Mouse (Mus musculus): ENCODE results near the gene Tm4sf20. TPM values are rescaled to one million over a fixed set of nuclear protein-coding genes. Genes with fewer than 3 reads are reported as not detected.

The Tm4sf20 gene
- not detected in 2 replicates for total RNA-seq (2015; ENCODE audit: low replicate concordance)
- total RNA-seq (2017; ENCODE audit: low replicate concordance) = not detected in 2 replicates

GRCm38 (mm10) chr1:82768269-82768668 lies at the start of gene Tm4sf20:
Gene Tm4sf20, minus strand, starts transcription at chr1:82768461.
- no peak for ATAC-seq (replicated peaks; ENCODE audit: low FRiP score, poor library complexity, severe bottlenecking)

GRCm38 (mm10) chr1:82815941-82816716 lies 47.9 kb upstream of the Tm4sf20 start:
- peak; percentile 92 for ATAC-seq (replicated peaks; ENCODE audit: low FRiP score, poor library complexity, severe bottlenecking)

- ATAC-seq (replicated peaks; ENCODE audit: low FRiP score, poor library complexity, severe bottlenecking) = no peak
Observed at GRCm38 (mm10) chr1:82811766-82812165, 43.5 kb upstream of the Tm4sf20 start.

- no peak for ATAC-seq (replicated peaks; ENCODE audit: low FRiP score, poor library complexity, severe bottlenecking)
Observed at GRCm38 (mm10) chr1:82808564-82808963, 40.3 kb upstream of the Tm4sf20 start.

DNA sequence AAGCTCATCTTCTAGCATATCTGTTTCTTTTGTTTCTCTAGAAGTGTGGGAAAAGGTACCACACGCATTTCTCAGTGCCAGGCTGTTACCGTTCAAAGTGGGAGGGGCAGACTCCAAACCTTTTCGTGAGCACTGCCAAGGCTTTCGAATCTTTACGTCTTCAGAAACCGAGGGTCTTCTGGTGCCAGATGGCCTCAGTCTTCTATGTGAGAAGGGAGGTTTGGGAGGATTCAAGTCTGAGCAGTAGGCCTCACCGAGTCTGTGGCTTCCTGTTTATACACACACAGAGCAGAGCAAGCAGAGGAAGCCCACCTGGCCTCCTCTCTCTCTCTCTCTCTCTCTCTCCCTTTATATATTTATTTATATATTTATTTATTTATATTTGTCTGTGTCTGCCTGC lies 38.9 kb upstream of the Tm4sf20 start:
- ATAC-seq (replicated peaks; ENCODE audit: low FRiP score, poor library complexity, severe bottlenecking) = no peak

DNA sequence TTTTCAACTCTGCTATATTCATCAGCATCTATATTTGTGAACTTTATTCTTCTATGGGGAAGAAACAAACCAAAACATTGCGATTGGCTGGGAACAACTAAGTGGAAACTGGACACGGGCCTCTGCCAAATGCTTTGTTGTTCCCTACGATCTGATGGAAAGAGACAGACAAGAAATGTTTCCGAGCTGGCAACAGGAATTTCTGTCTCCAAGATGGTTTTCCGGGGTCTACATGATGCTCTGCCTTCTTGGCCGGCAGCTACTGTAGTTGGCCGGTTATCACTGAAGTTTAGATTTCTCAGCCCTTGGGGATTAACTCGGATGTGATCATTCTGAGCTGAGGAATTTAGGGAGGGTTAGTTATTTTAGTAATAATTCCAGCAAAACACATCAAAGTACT lies 38.1 kb upstream of the Tm4sf20 start:
- no peak for ATAC-seq (replicated peaks; ENCODE audit: low FRiP score, poor library complexity, severe bottlenecking)

DNA sequence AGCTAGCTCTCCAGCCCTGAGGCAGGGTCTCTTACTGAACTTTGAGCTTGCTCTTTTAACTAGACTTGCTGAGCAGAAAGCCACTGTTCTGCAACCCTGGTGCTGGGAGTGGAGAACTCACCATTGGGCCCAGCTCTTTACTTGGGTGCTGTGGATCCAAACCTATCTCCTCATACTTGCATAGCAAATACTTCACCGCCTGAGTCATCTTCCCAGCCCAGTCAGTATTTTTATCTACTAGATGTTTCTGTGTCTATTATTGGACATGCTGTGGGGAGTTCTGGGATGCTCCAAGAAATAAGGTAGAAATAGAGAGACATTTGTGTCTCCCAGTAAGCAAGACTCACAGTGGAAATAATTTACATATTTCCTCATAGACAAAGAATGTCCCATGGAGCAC lies 35.8 kb upstream of the Tm4sf20 start:
- ATAC-seq (replicated peaks; ENCODE audit: low FRiP score, poor library complexity, severe bottlenecking) = no peak

GRCm38 (mm10) chr1:82803608-82804007 lies 35.3 kb upstream of the Tm4sf20 start:
- ATAC-seq (replicated peaks; ENCODE audit: low FRiP score, poor library complexity, severe bottlenecking) = peak; percentile 88

- no peak for ATAC-seq (replicated peaks; ENCODE audit: low FRiP score, poor library complexity, severe bottlenecking)
Observed at GRCm38 (mm10) chr1:82801105-82801783, 33.0 kb upstream of the Tm4sf20 start.

- ATAC-seq (replicated peaks; ENCODE audit: low FRiP score, poor library complexity, severe bottlenecking) = no peak
Observed at GRCm38 (mm10) chr1:82798922-82799321, 30.7 kb upstream of the Tm4sf20 start.

- no peak for ATAC-seq (replicated peaks; ENCODE audit: low FRiP score, poor library complexity, severe bottlenecking)
Observed at GRCm38 (mm10) chr1:82798304-82798703, 30.0 kb upstream of the Tm4sf20 start.

DNA sequence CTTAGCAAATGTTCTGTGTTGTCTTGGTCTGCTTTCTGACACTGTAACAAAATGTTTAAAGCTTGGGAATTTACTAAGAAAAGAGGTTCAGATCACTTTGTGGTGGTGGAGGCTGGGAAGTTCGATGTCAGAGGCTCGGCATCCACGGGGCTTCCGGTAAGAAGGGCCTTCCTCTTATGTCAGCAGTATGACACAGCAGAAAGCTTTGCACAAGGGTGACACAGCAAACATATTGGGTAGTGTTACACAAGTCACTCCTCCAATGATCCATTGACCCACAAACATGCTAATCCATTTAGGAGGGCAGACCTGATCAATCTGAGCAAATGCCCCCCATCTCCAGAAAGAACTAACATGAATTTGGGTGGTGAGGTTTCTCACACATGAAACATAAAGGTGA lies 28.8 kb upstream of the Tm4sf20 start:
- ATAC-seq (replicated peaks; ENCODE audit: low FRiP score, poor library complexity, severe bottlenecking) = no peak

DNA sequence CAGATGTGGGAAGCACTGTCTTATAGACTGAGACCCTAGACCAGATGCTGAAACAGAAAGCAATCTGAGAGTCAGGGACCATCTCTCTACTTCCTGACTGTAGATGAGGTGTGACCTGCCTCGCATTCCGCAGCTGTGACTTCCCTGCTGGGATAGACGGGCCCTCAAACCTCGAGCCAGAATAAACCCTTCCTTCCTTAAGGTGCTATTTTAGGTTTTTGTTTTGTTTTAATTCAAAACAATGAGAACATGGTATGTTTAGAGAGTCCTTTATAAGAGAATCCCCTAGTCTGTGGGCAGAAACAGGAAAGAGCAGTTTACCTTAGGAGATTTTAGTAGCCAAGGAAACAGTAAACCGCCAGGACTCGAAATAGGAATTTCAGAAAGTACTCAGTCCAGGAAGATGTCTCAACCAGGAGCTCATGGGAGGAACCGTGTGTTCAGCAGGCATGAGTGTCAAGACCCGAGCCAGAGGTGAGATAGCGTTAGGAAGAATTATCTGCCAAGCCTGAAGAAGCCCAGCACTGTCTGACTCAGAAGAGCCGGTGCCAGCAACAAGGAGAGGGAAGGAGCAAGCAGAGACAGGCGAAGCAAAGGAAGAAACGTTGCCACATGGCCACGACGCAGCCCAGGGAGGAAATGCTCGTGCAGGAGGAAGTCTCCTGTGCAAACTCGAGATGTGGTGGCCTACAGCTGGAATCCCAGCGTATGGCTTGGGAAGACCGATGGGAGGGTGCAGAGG lies 27.6 kb upstream of the Tm4sf20 start:
- ATAC-seq (replicated peaks; ENCODE audit: low FRiP score, poor library complexity, severe bottlenecking) = no peak

DNA sequence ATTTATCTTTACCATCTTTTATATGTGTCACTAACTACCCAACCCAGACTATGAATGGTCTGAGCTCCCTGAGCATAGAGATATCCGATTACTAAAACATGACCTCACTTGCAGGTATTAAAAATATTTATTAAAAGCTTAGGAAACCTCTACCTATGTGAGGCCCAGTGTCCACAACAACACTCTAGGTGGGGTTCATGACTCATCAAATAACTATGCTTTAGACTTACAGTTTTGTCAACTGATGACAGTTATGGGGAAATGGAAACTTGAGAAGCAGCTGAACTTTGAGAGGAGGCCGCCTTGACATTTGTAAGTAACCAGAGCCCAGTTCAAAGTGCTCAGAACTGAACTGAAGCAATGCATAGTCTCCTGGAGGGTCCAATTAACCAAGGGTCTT lies 26.9 kb upstream of the Tm4sf20 start:
- no peak for ATAC-seq (replicated peaks; ENCODE audit: low FRiP score, poor library complexity, severe bottlenecking)

DNA sequence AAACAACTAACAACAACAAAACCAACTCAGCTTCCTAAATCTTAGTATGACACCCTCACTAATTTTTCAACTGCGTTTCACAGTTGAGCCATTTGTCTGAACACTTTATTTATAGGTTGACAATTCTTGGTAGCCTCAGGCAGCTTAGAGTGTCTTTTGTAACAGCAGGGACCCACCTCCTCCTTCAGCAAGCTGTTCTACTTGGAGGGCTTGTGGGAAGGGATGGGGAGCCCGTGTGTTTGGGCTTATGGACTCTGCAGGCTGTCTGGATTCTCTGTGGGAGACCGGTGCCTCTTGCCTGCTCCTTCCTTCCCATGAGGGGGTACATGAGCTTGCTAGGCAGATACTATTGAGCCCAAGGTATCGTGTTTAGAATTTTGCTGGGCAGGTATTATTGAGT lies 25.7 kb upstream of the Tm4sf20 start:
- no peak for ATAC-seq (replicated peaks; ENCODE audit: low FRiP score, poor library complexity, severe bottlenecking)

DNA sequence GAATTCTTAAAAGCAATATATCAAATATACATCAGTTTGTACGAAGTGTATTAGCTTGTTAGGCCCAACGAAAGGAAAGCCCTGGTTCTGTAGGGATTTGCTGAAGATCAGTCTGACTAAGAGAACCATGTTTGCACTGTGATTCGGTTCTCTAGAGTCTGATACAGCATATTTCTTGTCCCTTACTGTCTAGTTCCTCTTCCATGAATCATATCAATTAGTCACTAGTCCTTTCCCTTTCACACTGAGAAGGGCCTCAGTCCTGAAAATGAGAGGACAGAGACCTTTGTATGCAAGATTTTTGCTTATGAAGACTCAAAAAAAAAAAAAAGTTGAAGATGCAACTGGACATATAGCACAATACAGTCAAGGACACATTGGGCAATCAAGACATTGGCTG lies 24.8 kb upstream of the Tm4sf20 start:
- no peak for ATAC-seq (replicated peaks; ENCODE audit: low FRiP score, poor library complexity, severe bottlenecking)

DNA sequence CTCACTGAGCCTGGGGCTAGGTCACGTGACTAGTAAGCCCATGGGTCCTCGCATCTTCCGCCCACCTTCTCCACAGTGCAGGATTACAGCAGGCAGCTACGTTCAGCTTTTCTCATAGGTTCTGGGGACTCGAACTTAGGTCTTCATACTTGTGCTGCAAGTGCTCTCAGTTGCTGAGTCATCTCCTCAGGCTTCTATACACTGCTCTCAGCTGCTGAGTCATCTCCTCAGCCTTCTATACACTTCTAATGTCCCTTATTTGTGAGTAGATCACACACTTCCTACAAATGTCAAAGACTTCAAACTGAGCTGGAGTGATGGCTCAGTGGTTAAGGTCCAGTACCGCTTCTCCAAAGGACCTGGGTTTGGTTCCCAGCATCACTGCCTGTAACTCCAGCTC lies 24.0 kb upstream of the Tm4sf20 start:
- ATAC-seq (replicated peaks; ENCODE audit: low FRiP score, poor library complexity, severe bottlenecking) = 0 out of 2 replicates have a peak, but pooled peaks have one; percentile 41

DNA sequence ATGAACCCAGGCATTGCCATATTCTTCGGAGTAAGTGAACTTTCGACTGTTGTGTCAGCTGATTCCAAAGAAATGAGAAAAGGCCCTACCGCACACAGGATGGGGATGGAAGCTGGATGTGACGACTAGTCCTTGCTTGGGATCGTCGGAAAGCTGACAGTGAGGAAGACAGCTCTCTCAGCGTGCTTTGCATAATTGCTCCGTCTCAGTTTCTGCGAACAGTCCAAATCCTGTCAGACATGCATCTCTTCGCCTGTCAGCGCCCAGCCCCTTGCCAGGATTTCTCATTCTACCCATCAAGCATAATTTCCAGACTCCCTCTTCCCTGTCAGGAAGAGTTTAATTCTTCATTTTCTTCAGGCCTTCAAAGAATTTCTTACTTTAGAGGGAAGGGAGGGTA lies 22.8 kb upstream of the Tm4sf20 start:
- ATAC-seq (replicated peaks; ENCODE audit: low FRiP score, poor library complexity, severe bottlenecking) = no peak

DNA sequence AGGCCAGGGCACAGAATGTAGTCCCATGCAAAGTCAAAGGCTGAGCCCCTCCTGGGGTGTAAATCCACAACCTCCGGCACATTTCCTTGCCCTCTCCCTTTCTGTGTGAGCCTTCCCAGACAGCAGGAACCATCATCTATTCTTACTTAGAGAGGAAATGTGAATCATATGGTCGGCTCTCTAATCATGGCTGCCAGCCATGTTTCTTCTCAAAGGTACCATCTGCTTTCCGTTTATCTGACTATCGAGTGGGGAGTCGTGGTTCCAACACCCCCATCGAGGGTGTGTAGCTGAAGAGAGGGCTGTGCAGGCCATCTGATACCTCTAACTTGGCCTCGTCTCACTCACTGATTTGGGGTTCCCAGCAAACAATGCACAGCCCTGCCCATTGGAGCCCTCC lies 19.8 kb upstream of the Tm4sf20 start:
- ATAC-seq (replicated peaks; ENCODE audit: low FRiP score, poor library complexity, severe bottlenecking) = no peak

DNA sequence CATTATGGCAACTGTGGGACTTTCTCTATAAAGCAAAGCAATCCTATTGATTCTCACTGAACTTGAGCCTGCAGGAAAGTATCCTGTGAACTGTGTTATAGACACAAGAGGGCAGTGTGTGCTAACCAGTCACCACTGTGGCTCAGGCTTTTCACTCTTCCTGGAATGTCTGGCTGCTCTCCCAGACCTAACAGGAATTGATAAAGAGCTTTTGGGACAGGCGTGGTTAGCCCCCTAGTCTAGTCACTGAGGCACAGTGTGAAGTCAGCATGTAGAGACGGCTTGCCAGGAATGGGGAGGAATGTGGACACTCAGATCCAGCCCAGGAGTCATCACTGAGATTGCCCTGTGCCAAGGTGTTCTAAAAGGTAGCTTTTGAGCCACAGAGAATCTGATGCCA lies 19.2 kb upstream of the Tm4sf20 start:
- ATAC-seq (replicated peaks; ENCODE audit: low FRiP score, poor library complexity, severe bottlenecking) = no peak

DNA sequence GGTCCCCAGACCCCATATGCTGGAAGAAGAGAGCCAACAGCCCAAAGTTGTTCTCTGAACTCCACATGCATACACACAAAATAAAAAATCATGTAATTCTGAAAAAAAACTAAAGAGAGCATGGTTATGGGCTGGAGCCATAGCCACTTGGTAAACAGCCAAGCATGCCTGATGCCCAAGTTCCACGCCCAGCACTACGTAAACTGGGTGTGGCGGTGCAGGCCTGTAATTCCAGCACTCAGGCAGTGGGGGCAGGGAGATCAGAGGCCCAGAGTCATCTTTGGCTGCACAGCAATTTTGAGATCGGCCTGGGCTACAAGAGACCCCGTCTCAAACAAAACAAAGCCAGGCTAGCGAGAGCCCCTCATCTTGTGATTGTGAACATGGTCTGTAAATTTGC lies 17.3 kb upstream of the Tm4sf20 start:
- ATAC-seq (replicated peaks; ENCODE audit: low FRiP score, poor library complexity, severe bottlenecking) = no peak; the same call in 1 of the 2 replicates

All from erythroblast, adult 5-6 weeks (primary cell).